Mouse (Mus musculus): ENCODE results near the gene Myh3.

GRCm38 (mm10) chr11:67082793-67083192, 4.7 kb downstream of the Myh3 start:
- no peak for TF ChIP-seq POLR2A (IDR thresholded peaks at IDR 0.05; ENCODE audit: insufficient read depth, low read length)
- TF ChIP-seq EP300 (IDR thresholded peaks at IDR 0.05; ENCODE audit: insufficient read depth, low read depth, low read length): no peak
